Mouse (Mus musculus) thymus, adult 18-20 months (tissue): ENCODE measurements around the gene Rubcnl.

Source experiments
- DNase-seq, 2 experiments: peaks; one replicate each; pipeline ENCODE4 v3.0.0; 2022; ENCODE audit warnings: mixed read lengths in 2 of 2

Rubcnl gene

DNA sequence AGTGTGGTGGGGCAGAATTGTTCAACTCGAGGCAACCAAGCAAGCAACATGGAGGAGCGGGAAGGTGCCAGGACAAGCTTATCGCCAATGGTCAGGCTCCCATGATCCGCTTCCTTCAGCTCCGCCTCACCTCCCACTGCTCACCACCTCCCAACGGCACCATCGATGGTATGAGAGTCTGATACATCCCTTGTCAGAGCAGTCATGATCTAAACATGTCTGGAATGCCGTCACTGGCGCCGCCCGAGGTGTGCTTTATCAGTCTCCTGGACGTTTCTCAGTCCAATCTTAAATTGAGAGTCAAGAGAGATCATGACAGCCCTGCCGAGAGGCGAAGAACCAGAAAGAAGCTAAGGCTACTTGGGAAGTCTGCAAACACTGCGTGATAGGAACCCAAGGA lies 55.3 kb downstream of the Rubcnl start:
- no peak for DNase-seq

DNA sequence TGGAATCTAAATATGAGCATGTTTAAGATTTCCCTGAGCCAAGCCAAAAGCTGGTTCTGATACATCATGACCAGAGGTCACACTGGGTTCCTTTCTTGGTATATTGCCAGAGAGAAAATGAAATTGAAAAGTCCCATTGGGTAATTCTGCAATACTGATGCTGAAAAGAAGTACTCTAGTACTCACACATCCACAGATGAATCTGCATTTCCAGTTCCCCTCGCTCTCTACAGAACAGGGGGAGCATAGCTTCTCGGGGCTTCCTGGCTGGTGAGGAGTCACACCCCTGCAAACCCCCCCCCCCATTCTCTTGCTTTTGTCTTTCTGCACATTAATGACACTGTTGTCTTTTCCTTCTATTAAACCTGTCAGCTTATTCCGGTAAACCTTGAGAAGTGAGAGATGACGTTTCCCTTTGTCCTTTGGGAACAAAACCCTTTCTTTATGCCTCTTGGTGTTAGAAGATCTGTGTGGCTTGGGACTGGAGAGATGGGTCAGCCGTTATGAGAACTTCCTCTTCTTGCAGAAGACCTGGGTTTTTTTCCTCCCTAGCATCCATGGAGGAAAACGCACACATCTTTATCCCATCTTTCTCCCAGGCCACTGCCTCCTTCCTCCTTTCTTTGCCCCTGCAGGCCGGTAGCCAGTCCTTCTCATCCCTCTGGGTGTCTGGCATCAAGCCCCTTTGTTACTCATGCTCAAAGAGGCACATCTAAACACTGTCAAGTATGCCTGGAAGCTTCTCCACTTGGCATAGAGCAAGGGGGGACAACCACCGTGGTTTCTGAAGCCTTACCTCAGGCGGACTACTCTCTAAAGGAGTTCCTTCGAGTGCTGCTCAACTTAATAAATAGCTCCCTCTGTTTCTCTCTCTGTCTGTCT lies 59.7 kb downstream of the Rubcnl start:
- no peak for DNase-seq

DNA sequence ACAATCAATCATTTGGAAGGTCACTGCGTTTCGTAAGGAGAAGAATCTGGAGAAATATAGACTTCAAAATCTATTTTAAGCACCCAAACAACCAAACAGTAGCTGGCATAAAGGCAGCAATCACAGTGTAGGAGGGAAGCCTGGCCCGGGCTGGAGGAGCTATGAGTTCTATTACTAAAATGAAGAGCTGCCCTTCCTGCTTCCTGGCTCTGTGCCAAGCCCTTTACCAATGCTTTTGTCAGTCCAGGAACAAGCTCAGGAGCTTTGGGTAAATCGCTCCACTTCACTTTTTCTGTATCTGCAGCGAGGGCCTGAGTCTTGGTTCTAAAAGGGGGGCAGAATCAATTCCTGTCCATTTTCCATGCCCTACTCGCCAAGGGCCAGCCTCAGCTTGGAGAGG lies 62.1 kb downstream of the Rubcnl start:
- no peak for DNase-seq
